Mouse (Mus musculus) hindbrain, embryonic 10.5 days (tissue): ENCODE results near the gene Nrsn1. TPM values are rescaled to one million over a fixed set of nuclear protein-coding genes. Genes with fewer than 3 reads are reported as not detected.

Experiments used
- DNase-seq: peaks from one replicate; pipeline ENCODE4 v3.0.0-alpha.2; 2017; ENCODE audit warnings: low spot score
- H3K27ac ChIP-seq: fragments of 300-500 bp; sonication (generic); 2 replicates; pipeline ENCODE4 v1.5.1; 2016; ENCODE audit warnings: mild to moderate bottlenecking, moderate library complexity
- H3K27me3 ChIP-seq: fragments of 300-500 bp; sonication (generic); 2 replicates; pipeline ENCODE4 v1.6.1; 2016; ENCODE audit warnings: mild to moderate bottlenecking; ENCODE audit not compliant: poor library complexity, insufficient read depth, severe bottlenecking
- H3K36me3 ChIP-seq: fragments of 300-500 bp; sonication (generic); 2 replicates; pipeline ENCODE4 v1.6.1; 2016; ENCODE audit warnings: mild to moderate bottlenecking, moderate library complexity
- H3K4me1 ChIP-seq: fragments of 300-500 bp; sonication (generic); replicated peaks from 2 replicates; pipeline ENCODE4 v1.6.1; 2016; ENCODE audit warnings: mild to moderate bottlenecking
- H3K4me3 ChIP-seq: fragments of 300-500 bp; sonication (generic); 2 replicates; pipeline ENCODE4 v1.5.1; 2016; ENCODE audit warnings: mild to moderate bottlenecking, moderate library complexity
- H3K9me3 ChIP-seq: fragments of 300-500 bp; sonication (generic); 2 replicates; pipeline ENCODE4 v1.6.1; 2016; ENCODE audit warnings: mild to moderate bottlenecking, moderate library complexity
- WGBS: fragments of 180-500 bp; shearing (Covaris S2); methylation state at CpG from one replicate; pipeline ENCODE4 v1.1.7; 2016; 5-methylcytosine and 5-hydroxymethylcytosine counted together
- polyA plus RNA-seq: library from polyadenylated mRNA; unstranded; fragments of >200 nt; fragmentation: Nextera tagmentation; extraction: Ambion mirVana; gene quantifications from 2 replicates; pipeline ENCODE4 v1.2.1, GENCODE M21; 2016

Gene Nrsn1
- polyA plus RNA-seq, 1 experiment from 2014 or later: 11.2 TPM

DNA sequence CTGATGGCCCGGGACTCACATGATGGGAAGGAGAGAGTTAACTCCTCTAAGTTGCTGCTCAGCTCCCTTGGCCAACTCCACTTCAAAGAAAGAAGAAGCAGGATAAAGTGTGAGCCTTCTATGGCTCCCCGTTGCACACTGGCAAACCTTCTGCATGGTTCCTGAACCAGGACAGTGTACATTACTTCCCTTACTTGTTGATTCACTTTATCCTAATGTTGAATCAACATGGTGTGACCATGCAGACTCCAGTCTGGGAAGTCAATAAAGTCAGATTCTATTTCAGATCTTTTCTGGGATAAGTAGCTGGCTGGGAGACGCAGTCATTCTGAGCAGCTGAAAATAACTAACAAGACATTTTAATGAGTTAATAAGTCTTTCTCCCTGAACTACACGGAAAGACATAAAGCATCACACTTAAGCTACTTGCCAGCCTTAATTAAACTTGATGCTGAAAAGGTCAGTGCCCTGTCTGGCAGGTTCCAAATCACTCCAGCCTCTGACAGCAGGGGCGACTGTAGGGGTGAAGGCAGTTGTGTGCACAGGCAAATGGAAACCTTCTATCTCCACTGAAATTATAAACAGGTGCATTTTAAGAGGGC is 50.0 kb downstream of the Nrsn1 start:
- H3K36me3 ChIP-seq: no peaks in the 10 kb centered on the region
- no peaks in the 10 kb centered on the region for H3K4me1 ChIP-seq
- H3K4me3 ChIP-seq: no peak overlapping the region
- H3K27ac ChIP-seq: no peak overlapping the region
- no peaks in the 10 kb centered on the region for H3K27me3 ChIP-seq
- no peak for DNase-seq
- WGBS: 76% methylated on average over 5 of the region's 5 CpGs
- H3K9me3 ChIP-seq: no peaks in the 10 kb centered on the region

DNA sequence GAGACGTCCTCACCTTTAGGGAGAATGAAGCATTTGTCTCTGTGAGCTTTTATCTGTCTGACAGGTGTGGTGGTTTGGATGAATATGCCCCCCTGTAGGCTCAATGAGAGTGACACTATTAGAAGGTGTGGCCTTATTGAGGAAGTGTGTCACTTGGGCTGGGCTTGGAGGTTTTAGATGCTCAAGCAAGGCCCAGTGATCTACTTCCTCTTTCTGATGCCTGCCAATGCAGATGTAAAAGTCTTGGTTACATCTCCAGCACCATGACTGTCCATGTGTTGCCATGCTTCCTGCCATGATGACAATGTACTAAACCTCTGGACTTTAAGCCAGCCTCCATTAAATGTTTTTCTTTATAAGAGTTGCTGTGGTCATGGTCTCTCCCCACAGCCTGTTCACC is 51.9 kb downstream of the Nrsn1 start:
- WGBS: 95% methylated on average over 1 of the region's 1 CpGs
- no peak overlapping the region for H3K27ac ChIP-seq
- H3K27me3 ChIP-seq: no peaks in the 10 kb centered on the region
- H3K36me3 ChIP-seq: no peaks in the 10 kb centered on the region
- no peak for DNase-seq
- H3K9me3 ChIP-seq: no peaks in the 10 kb centered on the region
- H3K4me3 ChIP-seq: no peak overlapping the region
- no peaks in the 10 kb centered on the region for H3K4me1 ChIP-seq

DNA sequence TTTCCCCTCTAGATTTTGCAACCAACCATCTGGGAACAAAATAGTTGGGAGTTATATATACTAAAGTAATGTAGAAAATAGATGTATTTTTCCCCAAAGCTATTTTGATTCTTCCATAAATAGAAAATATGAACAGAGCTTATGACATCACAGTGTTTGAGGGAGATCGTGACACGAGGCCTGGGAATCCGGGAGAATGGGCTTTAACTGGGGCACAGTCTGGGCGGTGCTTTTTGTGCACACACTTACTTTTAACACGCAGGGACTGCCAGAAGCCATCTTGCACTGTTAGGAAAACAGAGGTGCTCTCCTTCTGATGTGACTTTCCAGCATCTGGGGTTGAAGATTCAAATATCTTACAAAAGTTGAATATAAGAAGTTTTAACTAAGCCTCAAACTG is 63.4 kb downstream of the Nrsn1 start:
- DNase-seq: no peak
- H3K9me3 ChIP-seq: no peaks in the 10 kb centered on the region
- H3K36me3 ChIP-seq: no peaks in the 10 kb centered on the region
- H3K27ac ChIP-seq: no peak overlapping the region
- H3K4me1 ChIP-seq: no peaks in the 10 kb centered on the region
- H3K27me3 ChIP-seq: no peaks in the 10 kb centered on the region
- 91% methylated on average over 5 of the region's 5 CpGs for WGBS
- H3K4me3 ChIP-seq: no peak overlapping the region

Other genes with a start within 250 kb of the Nrsn1 start
- gene Dcdc2a, start 214.5 kb downstream of the Nrsn1 start, polyA plus RNA-seq: 3.4 and 3.8 TPM in 2 replicates